Comparison of ENCODE assay signal across 8 mouse cellular contexts in the genomic region with DNA sequence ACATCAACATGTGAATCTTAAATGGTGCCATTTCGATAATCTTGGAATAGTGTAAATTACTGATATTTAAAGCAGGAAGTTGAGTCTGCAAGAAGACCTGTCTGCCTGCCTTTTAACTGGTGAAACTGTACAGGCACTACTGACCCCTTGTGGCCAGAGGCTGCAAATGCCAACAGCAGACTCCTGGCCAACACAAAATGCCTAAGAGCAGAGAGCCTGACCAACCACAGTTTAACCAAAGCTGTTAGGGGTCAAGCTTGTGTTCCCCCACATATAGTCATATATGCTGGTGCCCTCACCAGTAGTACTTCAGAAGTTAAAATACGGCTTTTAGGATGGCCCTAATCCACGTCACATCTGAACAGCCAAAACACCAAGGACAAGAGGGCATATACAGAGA. TPM values are rescaled to one million over a fixed set of nuclear protein-coding genes. Genes with fewer than 3 reads are reported as not detected.
DNase-seq lines count a peak whose midpoint lies in the region; ATAC-seq and TF ChIP-seq lines count a peak whose summit lies in the region.

No protein-coding gene starts in this region.

- WGBS in forebrain, embryonic 10.5 days, result 58% methylated on average over 3 of the region's 3 CpGs
- WGBS in hindbrain, embryonic 11.5 days, result 57% methylated on average over 3 of the region's 3 CpGs

- H3K4me3 ChIP-seq in MEL (ENCODE audit: control insufficient read depth in 1 of 2, insufficient read depth in 1 of 2, low read depth in 2 of 2, low read length in 2 of 2), result no peak overlapping the region
- no peak overlapping the region for H3K4me3 ChIP-seq in forebrain, embryonic 10.5 days
- H3K4me3 ChIP-seq in hindbrain, embryonic 11.5 days (ENCODE audit: low read depth, low read length), result no peak overlapping the region

- no peak for TF ChIP-seq EP300 in MEL (IDR thresholded peaks at IDR 0.05; ENCODE audit: low read depth in 1 of 2, low read length in 2 of 2)

- no peak overlapping the region for H3K9ac ChIP-seq in MEL (ENCODE audit: control insufficient read depth, low read depth, low read length, poor library complexity, severe bottlenecking)
- no peak overlapping the region for H3K9ac ChIP-seq in hindbrain, embryonic 11.5 days (ENCODE audit: low read depth, low read length)

- H3K27me3 ChIP-seq in MEL (ENCODE audit: control insufficient read depth in 1 of 2, insufficient read depth in 2 of 2, low read length in 2 of 2), result no peaks in the 10 kb centered on the region
- H3K27me3 ChIP-seq in forebrain, embryonic 10.5 days (ENCODE audit: poor library complexity, severe bottlenecking), result no peaks in the 10 kb centered on the region
- H3K27me3 ChIP-seq in hindbrain, embryonic 11.5 days (ENCODE audit: control insufficient read depth, insufficient read depth, low read length), result no peaks in the 10 kb centered on the region

- no peak for TF ChIP-seq POLR2A in MEL (IDR thresholded peaks at IDR 0.05; ENCODE audit: control insufficient read depth in 1 of 2, insufficient read depth in 1 of 2, low read depth in 1 of 2, low read length in 2 of 2, poor library complexity in 1 of 2)

- peak; percentile 81 for TF ChIP-seq RAD21 in MEL (IDR thresholded peaks at IDR 0.05; ENCODE audit: low read depth, low read length)

- H3K36me3 ChIP-seq in MEL (ENCODE audit: control insufficient read depth in 1 of 2, insufficient read depth in 2 of 2, low read length in 2 of 2), result peaks cover 4 to 12% of the 10 kb centered on the region in 2 experiments
- H3K36me3 ChIP-seq in forebrain, embryonic 10.5 days (replicated peaks), result no peaks in the 10 kb centered on the region
- H3K36me3 ChIP-seq in hindbrain, embryonic 11.5 days (ENCODE audit: control insufficient read depth, insufficient read depth, low read length), result no peaks in the 10 kb centered on the region

- ATAC-seq in hindbrain, embryonic 11.5 days (ENCODE audit: low FRiP score), result peak; percentile 67

- TF ChIP-seq CTCF in MEL (IDR thresholded peaks at IDR 0.05 in 2 of 3, conservative IDR thresholded peaks at IDR 0.05 in 1 of 3; ENCODE audit: control insufficient read depth in 1 of 3, insufficient read depth in 1 of 3, low read depth in 2 of 3, low read length in 3 of 3, poor library complexity in 1 of 3, severe bottlenecking in 1 of 3), result peak; percentile 91 to 93 (median 92)

- H3K27ac ChIP-seq in MEL (ENCODE audit: control insufficient read depth, low read depth, low read length), result no peak overlapping the region
- no peak overlapping the region for H3K27ac ChIP-seq in forebrain, embryonic 10.5 days
- no peak overlapping the region for H3K27ac ChIP-seq in hindbrain, embryonic 11.5 days (ENCODE audit: low read depth, low read length)

- H3K4me1 ChIP-seq in MEL (ENCODE audit: control insufficient read depth in 1 of 2, insufficient read depth in 2 of 2, low read length in 2 of 2), result peaks cover 0 to 7% of the 10 kb centered on the region in 2 experiments; a peak in 2 of 4 replicates
- H3K4me1 ChIP-seq in forebrain, embryonic 10.5 days, result no peaks in the 10 kb centered on the region
- H3K4me1 ChIP-seq in hindbrain, embryonic 11.5 days (replicated peaks; ENCODE audit: control insufficient read depth, insufficient read depth, low read length), result no peaks in the 10 kb centered on the region

- no peak overlapping the region for H3K4me2 ChIP-seq in hindbrain, embryonic 11.5 days (replicated peaks; ENCODE audit: low read depth, low read length)

- no peaks in the 10 kb centered on the region for H3K9me3 ChIP-seq in MEL (replicated peaks; ENCODE audit: insufficient read depth, low read length)
- H3K9me3 ChIP-seq in forebrain, embryonic 10.5 days, result no peaks in the 10 kb centered on the region
- no peaks in the 10 kb centered on the region for H3K9me3 ChIP-seq in hindbrain, embryonic 11.5 days (ENCODE audit: control insufficient read depth, low read length)

- DNase-seq in MEL (ENCODE audit: low read depth, low spot score), result peak; percentile 77
- DNase-seq in c-Kit-negative CD71-positive TER-119-positive erythroid progenitor cells, embryonic 14.5 days (ENCODE audit: low read depth, low spot score), result peak; percentile 40
- DNase-seq in forebrain, embryonic 10.5 days (ENCODE audit: extremely low spot score, low spot score), result peak; percentile 56
- peak; percentile 80 for DNase-seq in hindbrain, embryonic 11.5 days (ENCODE audit: low spot score)
- peak; percentile 45 to 73 for DNase-seq in layer of hippocampus, adult 8-10 months (ENCODE audit: low spot score in 2 of 2)
- DNase-seq in lung, postnatal 25 days (ENCODE audit: low spot score), result peak; percentile 72
- peak; percentile 84 for DNase-seq in retina, embryonic 14.5 days (ENCODE audit: low spot score)
- peak; percentile 56 for DNase-seq in urinary bladder, postnatal 25 days (ENCODE audit: low spot score)

- no peaks in the 10 kb centered on the region for H3K79me2 ChIP-seq in MEL (ENCODE audit: control insufficient read depth, insufficient read depth, low read length, poor library complexity)

TF ChIP-seq in MEL, 35 proteins besides CTCF, POLR2A, EP300 and RAD21 (continues in another document):
- TF ChIP-seq MEF2A (IDR thresholded peaks at IDR 0.05; ENCODE audit: extremely low read depth, insufficient replicate concordance, low read depth, low read length, poor library complexity, severe bottlenecking) (no peak), TBP (IDR thresholded peaks at IDR 0.05; ENCODE audit: low read depth, low read length) (no peak), TAL1 (IDR thresholded peaks at IDR 0.05; ENCODE audit: low read length) (no peak), POLR2AphosphoS5 (IDR thresholded peaks at IDR 0.05; ENCODE audit: borderline replicate concordance, low read depth, low read length) (no peak), ETS1 (IDR thresholded peaks at IDR 0.05; ENCODE audit: low read depth, low read length) (no peak), GATA1 (IDR thresholded peaks at IDR 0.05; ENCODE audit: low read depth, low read length) (0 out of 2 replicates have a peak, but pooled peaks have one; percentile 4), UBTF (IDR thresholded peaks at IDR 0.05; ENCODE audit: borderline replicate concordance, insufficient read depth, low read depth, low read length) (no peak), USF1 (IDR thresholded peaks at IDR 0.05; ENCODE audit: low read depth, low read length) (no peak), MAX (IDR thresholded peaks at IDR 0.05; ENCODE audit: low read length) (no peak), SIN3A (IDR thresholded peaks at IDR 0.05; ENCODE audit: low read length) (peak; percentile 66), KAT2A (conservative IDR thresholded peaks at IDR 0.05; ENCODE audit: low read depth, low read length) (no peak), GABPA (IDR thresholded peaks at IDR 0.05; ENCODE audit: low read depth, low read length) (no peak), SMC3 (IDR thresholded peaks at IDR 0.05; ENCODE audit: low read depth, low read length) (peak; percentile 85), MAFK (IDR thresholded peaks at IDR 0.05; ENCODE audit: borderline replicate concordance, low read depth, low read length) (no peak), HCFC1 (IDR thresholded peaks at IDR 0.05; ENCODE audit: low read depth, low read length) (0 out of 2 replicates have a peak, but pooled peaks have one; percentile 27), USF2 (IDR thresholded peaks at IDR 0.05; ENCODE audit: borderline replicate concordance in 1 of 2, insufficient read depth in 1 of 2, low read depth in 1 of 2, low read length in 2 of 2) (no peak), JUND (IDR thresholded peaks at IDR 0.05; ENCODE audit: low read depth, low read length) (no peak), NELFE (IDR thresholded peaks at IDR 0.05; ENCODE audit: low read depth, low read length) (no peak), TCF12 (IDR thresholded peaks at IDR 0.05; ENCODE audit: low read depth, low read length) (no peak), MAZ (IDR thresholded peaks at IDR 0.05; ENCODE audit: low read depth, low read length) (no peak), MYC (IDR thresholded peaks at IDR 0.05; ENCODE audit: low read depth, low read length) (no peak), BHLHE40 (IDR thresholded peaks at IDR 0.05; ENCODE audit: borderline replicate concordance, low read depth, low read length) (no peak), CHD2 (IDR thresholded peaks at IDR 0.05; ENCODE audit: low read length) (no peak), NRF1 (IDR thresholded peaks at IDR 0.05; ENCODE audit: insufficient read depth, low read depth, low read length, poor library complexity, severe bottlenecking) (no peak), RCOR1 (IDR thresholded peaks at IDR 0.05; ENCODE audit: low read depth, low read length) (no peak), ELF1 (IDR thresholded peaks at IDR 0.05; ENCODE audit: low read depth, low read length) (peak; percentile 47; the same call in 1 of the 2 replicates), E2F4 (IDR thresholded peaks at IDR 0.05; ENCODE audit: borderline replicate concordance, low read depth, low read length) (no peak), ZC3H11A (IDR thresholded peaks at IDR 0.05; ENCODE audit: low read depth, low read length) (peak; percentile 42), MYB (IDR thresholded peaks at IDR 0.05; ENCODE audit: low read depth, low read length) (no peak), ZMIZ1 (IDR thresholded peaks at IDR 0.05; ENCODE audit: low read depth, low read length) (no peak), POLR2AphosphoS2 (IDR thresholded peaks at IDR 0.05; ENCODE audit: low read length) (no peak), MXI1 (IDR thresholded peaks at IDR 0.05; ENCODE audit: low read depth, low read length) (no peak), CHD1 (IDR thresholded peaks at IDR 0.05; ENCODE audit: low read depth, low read length) (no peak)

RNA-seq across cellular contexts. Expression of a gene that starts 11.9 kb away (rescaled TPM):
- 0.92 and 1.2 TPM in 2 replicates for total RNA-seq in MEL (2012; rRNA removed)
- polyA plus RNA-seq in MEL (2012; ENCODE audit: insufficient read depth in 1 of 2, insufficient read length in 2 of 2, low read depth in 1 of 2, low replicate concordance in 2 of 2, missing spikeins in 1 of 2), result 1 to 10 TPM in 1 of 2 experiments, not detected in 1; 2.4 TPM
- 3.9 and 4.1 TPM in 2 replicates for polyA plus RNA-seq in forebrain, embryonic 10.5 days (2016; fragmentation: Nextera tagmentation; extraction: Ambion mirVana)
- polyA plus RNA-seq in hindbrain, embryonic 11.5 days (2014; fragmentation: Nextera tagmentation; extraction: Ambion mirVana), result 4.4 and 5.0 TPM in 2 replicates
- 10 to 100 TPM; 29.2 to 34.4 (median 30.7) TPM for total RNA-seq in layer of hippocampus, adult 8-10 months (2022)

RNA-seq across cellular contexts. Expression of a gene that starts 12.1 kb away (rescaled TPM):
- total RNA-seq in MEL (2012; rRNA removed), result 10.2 and 10.3 TPM in 2 replicates
- polyA plus RNA-seq in MEL (2012; ENCODE audit: insufficient read depth in 1 of 2, insufficient read length in 2 of 2, low read depth in 1 of 2, low replicate concordance in 2 of 2, missing spikeins in 1 of 2), result 10 to 100 TPM in 1 of 2 experiments, not detected in 1; 10.9 TPM
- 34.2 and 34.6 TPM in 2 replicates for polyA plus RNA-seq in forebrain, embryonic 10.5 days (2016; fragmentation: Nextera tagmentation; extraction: Ambion mirVana)
- 43.6 and 49.8 TPM in 2 replicates for polyA plus RNA-seq in hindbrain, embryonic 11.5 days (2014; fragmentation: Nextera tagmentation; extraction: Ambion mirVana)
- 10 to 100 TPM; 16.4 to 19.5 (median 18.6) TPM for total RNA-seq in layer of hippocampus, adult 8-10 months (2022)
